Mouse (Mus musculus) myocyte (in vitro differentiated cells): ENCODE data around the gene Gm20388.

Source experiments
- POLR2A ChIP-seq: IDR thresholded peaks from one replicate; pipeline ENCODE4 v1.6.1; 2011; ENCODE audit warnings: low read depth, mild to moderate bottlenecking, control low read depth, moderate library complexity; ENCODE audit not compliant: insufficient read length
- TCF12 ChIP-seq: IDR thresholded peaks from one replicate; pipeline ENCODE4 v1.6.1; 2011; ENCODE audit warnings: mild to moderate bottlenecking, control low read depth; ENCODE audit not compliant: poor library complexity, insufficient read depth, severe bottlenecking

GRCm38 (mm10) chr8:124343151-124343550 lies 4432.5 kb downstream of the Gm20388 start:
- TF ChIP-seq POLR2A (no peak), TCF12 (no peak)
